Mouse (Mus musculus): ENCODE results near the gene Kank1. TPM values are rescaled to one million over a fixed set of nuclear protein-coding genes. Genes with fewer than 3 reads are reported as not detected.
"Not testable (repeated sequence)": the region's sequence is repeated elsewhere in the genome, so short reads cannot be mapped to it uniquely, and the experiment has no call there.

Kank1 gene
- polyA plus RNA-seq, 1 experiment from 2014 or later = 56.6 TPM

DNA sequence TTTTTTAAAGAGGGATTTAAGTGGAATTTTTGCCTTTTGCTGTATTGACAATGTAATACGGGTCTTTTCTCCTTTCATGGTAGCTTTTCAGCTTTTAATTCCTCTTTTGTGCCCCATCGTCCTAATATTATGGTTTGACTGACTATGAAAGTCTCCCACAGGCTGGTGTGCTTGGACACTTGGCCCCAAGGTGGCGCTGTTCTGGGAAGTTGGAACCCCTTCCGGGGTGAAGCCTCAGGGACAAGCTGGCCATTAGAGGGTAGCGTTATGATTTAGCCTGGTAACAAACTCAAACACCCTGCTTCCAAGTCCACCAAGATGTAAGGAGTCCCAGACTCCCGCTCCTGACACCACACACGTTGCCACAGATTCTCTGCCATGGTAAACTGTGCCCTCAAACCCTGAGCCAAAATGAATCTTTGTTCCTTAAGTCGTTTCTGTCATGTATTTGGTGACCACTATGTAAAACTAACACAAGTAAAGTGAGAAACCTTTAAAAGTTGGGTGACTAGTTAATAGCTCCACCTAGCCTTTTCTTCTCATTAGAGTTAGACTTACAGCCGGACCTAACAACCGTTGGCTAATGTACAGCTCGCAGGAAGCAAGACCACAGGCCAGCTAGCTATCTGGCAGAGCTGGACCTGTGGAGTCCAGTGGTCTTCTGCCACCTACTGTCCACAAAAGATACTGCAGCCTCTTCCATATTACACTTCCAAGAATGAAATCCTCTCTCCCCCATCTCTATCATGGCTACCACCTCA, 214.3 kb downstream of the Kank1 start:
- WGBS (ENCODE audit: insufficient replicate concordance) = 46% methylated on average over 11 of the region's 11 CpGs
- H3K27me3 ChIP-seq (ENCODE audit: control insufficient read depth, insufficient read depth, low read length) = no peaks in the 10 kb centered on the region
- no peak overlapping the region for H3K4me3 ChIP-seq (ENCODE audit: low read depth, low read length)
- no peak overlapping the region for H3K9ac ChIP-seq (ENCODE audit: low read depth, low read length)
- no peaks in the 10 kb centered on the region for H3K9me3 ChIP-seq (replicated peaks; ENCODE audit: control insufficient read depth, low read length)
- H3K27ac ChIP-seq (ENCODE audit: low read depth, low read length) = no peak overlapping the region
- no peaks in the 10 kb centered on the region for H3K36me3 ChIP-seq (ENCODE audit: control insufficient read depth, insufficient read depth, low read length)
- H3K4me1 ChIP-seq (ENCODE audit: control insufficient read depth, insufficient read depth, low read length) = no peaks in the 10 kb centered on the region; the same call in 1 of the 2 replicates
- no peak overlapping the region for H3K4me2 ChIP-seq
- no peak for ATAC-seq (replicated peaks; ENCODE audit: insufficient number of reproducible peaks, low FRiP score, low TSS enrichment)

DNA sequence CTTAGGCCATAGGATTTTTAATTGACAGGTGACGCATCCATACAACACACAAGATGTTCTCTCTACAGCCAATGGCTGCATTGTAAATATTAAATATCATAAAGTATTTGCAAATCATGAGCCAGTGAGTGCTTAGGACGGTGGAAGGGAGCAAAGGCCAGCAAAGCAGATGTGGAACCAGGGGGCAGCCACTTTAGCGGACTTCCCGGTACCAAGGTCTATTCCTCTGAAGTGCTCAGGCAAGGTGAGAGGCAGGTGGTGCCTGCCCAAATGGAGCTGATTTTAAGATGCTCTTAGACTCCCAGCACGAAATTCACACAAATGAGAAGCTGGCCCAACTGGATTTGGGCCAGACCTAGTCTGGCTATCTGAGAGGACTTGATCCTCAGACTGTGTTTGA, 216.4 kb downstream of the Kank1 start:
- Histone ChIP-seq H3K9me3 (replicated peaks; ENCODE audit: control insufficient read depth, low read length) (no peaks in the 10 kb centered on the region), H3K4me3 (ENCODE audit: low read depth, low read length) (no peak overlapping the region)
- WGBS (ENCODE audit: insufficient replicate concordance) = 78% methylated on average over 5 of the region's 5 CpGs

GRCm38 (mm10) chr19:25460760-25461159, 224.0 kb downstream of the Kank1 start:
- no peak for ATAC-seq (replicated peaks; ENCODE audit: insufficient number of reproducible peaks, low FRiP score, low TSS enrichment)
- Histone ChIP-seq H3K4me1 (ENCODE audit: control insufficient read depth, insufficient read depth, low read length) (no peaks in the 10 kb centered on the region), H3K27me3 (ENCODE audit: control insufficient read depth, insufficient read depth, low read length) (no peaks in the 10 kb centered on the region), H3K27ac (ENCODE audit: low read depth, low read length) (no peak overlapping the region), H3K9ac (ENCODE audit: low read depth, low read length) (no peak overlapping the region), H3K4me2 (no peak overlapping the region), H3K9me3 (replicated peaks; ENCODE audit: control insufficient read depth, low read length) (no peaks in the 10 kb centered on the region), H3K4me3 (ENCODE audit: low read depth, low read length) (no peak overlapping the region), H3K36me3 (ENCODE audit: control insufficient read depth, insufficient read depth, low read length) (no peaks in the 10 kb centered on the region)
- 86% methylated on average over 8 of the region's 8 CpGs for WGBS (ENCODE audit: insufficient replicate concordance)

More for the DNA sequence above, 216.4 kb downstream of the Kank1 start:
- ATAC-seq (replicated peaks; ENCODE audit: insufficient number of reproducible peaks, low FRiP score, low TSS enrichment) = no peak
- Histone ChIP-seq H3K36me3 (ENCODE audit: control insufficient read depth, insufficient read depth, low read length) (no peaks in the 10 kb centered on the region), H3K4me2 (no peak overlapping the region), H3K4me1 (ENCODE audit: control insufficient read depth, insufficient read depth, low read length) (no peaks in the 10 kb centered on the region; the same call in 1 of the 2 replicates), H3K9ac (ENCODE audit: low read depth, low read length) (no peak overlapping the region), H3K27me3 (ENCODE audit: control insufficient read depth, insufficient read depth, low read length) (no peaks in the 10 kb centered on the region), H3K27ac (ENCODE audit: low read depth, low read length) (no peak overlapping the region)

- Histone ChIP-seq H3K4me1 (ENCODE audit: control insufficient read depth, insufficient read depth, low read length) (no peaks in the 10 kb centered on the region), H3K27me3 (ENCODE audit: control insufficient read depth, insufficient read depth, low read length) (no peaks in the 10 kb centered on the region), H3K4me3 (ENCODE audit: low read depth, low read length) (no peak overlapping the region), H3K4me2 (no peak overlapping the region), H3K27ac (ENCODE audit: low read depth, low read length) (no peak overlapping the region), H3K9me3 (replicated peaks; ENCODE audit: control insufficient read depth, low read length) (no peaks in the 10 kb centered on the region), H3K36me3 (ENCODE audit: control insufficient read depth, insufficient read depth, low read length) (no peaks in the 10 kb centered on the region), H3K9ac (ENCODE audit: low read depth, low read length) (no peak overlapping the region)
- ATAC-seq (replicated peaks; ENCODE audit: insufficient number of reproducible peaks, low FRiP score, low TSS enrichment) = no peak
- 75% methylated on average over 20 of the region's 20 CpGs for WGBS (ENCODE audit: insufficient replicate concordance)
Measured at GRCm38 (mm10) chr19:25461553-25462320, 225.0 kb downstream of the Kank1 start.

DNA sequence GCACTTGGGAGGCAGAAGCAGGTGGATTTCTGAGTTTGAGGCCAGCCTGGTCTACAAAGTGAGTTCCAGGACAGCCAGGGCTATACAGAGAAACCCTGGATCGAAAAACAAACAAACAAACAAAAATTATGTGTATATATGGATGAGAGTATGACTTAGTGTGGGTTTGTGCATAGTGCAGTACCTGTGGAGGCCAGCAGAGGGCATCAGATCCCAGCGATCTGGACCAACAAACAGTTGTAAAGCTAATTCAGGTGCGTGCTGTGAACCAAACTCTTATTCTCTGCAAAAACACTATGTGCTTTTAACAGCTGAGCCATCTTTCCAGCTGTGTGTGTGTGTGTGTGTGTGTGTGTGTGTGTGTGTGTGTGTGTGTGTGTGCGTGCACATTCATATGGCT, 239.0 kb downstream of the Kank1 start:
- H3K9me3 ChIP-seq (replicated peaks; ENCODE audit: control insufficient read depth, low read length); H3K4me1 ChIP-seq (ENCODE audit: control insufficient read depth, insufficient read depth, low read length); H3K4me2 ChIP-seq; H3K27ac ChIP-seq (ENCODE audit: low read depth, low read length); H3K4me3 ChIP-seq (ENCODE audit: low read depth, low read length); H3K27me3 ChIP-seq (ENCODE audit: control insufficient read depth, insufficient read depth, low read length); H3K36me3 ChIP-seq (ENCODE audit: control insufficient read depth, insufficient read depth, low read length); H3K9ac ChIP-seq (ENCODE audit: low read depth, low read length); ATAC-seq (replicated peaks; ENCODE audit: insufficient number of reproducible peaks, low FRiP score, low TSS enrichment): not testable (repeated sequence)
- 63% methylated on average over 4 of the region's 4 CpGs for WGBS (ENCODE audit: insufficient replicate concordance)

DNA sequence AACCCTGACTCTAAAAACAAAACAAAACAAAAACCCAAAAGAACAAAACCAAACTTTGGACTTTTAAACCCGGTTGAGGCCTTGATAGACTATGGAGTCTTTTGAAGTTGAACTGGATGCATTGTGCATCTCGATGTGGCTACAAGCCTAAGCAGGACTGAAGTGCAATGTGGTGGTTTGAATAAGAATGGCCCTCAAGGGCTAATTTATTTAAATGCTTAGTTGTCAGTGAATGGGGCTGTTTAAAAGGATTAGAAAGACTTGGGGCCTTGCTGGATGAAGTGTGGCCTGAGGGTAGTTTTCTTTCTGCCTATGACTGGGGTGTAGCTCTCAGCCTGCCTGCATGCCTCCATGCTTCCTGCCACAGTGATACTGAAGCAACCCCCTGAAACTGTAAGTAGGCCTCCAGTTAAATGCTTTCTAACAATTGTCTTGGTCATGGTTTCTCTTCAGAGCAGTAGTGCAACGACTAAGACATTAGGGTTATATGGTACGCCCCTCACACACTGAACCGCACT, 242.4 kb downstream of the Kank1 start:
- WGBS (ENCODE audit: insufficient replicate concordance) = 78% methylated on average over 5 of the region's 5 CpGs

GRCm38 (mm10) chr19:25480820-25481219, 244.0 kb downstream of the Kank1 start:
- no peaks in the 10 kb centered on the region for H3K36me3 ChIP-seq (ENCODE audit: control insufficient read depth, insufficient read depth, low read length)
- H3K9me3 ChIP-seq (replicated peaks; ENCODE audit: control insufficient read depth, low read length) = no peaks in the 10 kb centered on the region
- 85% methylated on average over 6 of the region's 6 CpGs for WGBS (ENCODE audit: insufficient replicate concordance)
- ATAC-seq (replicated peaks; ENCODE audit: insufficient number of reproducible peaks, low FRiP score, low TSS enrichment) = no peak
- no peak overlapping the region for H3K4me3 ChIP-seq (ENCODE audit: low read depth, low read length)
- no peak overlapping the region for H3K9ac ChIP-seq (ENCODE audit: low read depth, low read length)
- no peaks in the 10 kb centered on the region for H3K4me1 ChIP-seq (ENCODE audit: control insufficient read depth, insufficient read depth, low read length)
- no peak overlapping the region for H3K4me2 ChIP-seq
- no peaks in the 10 kb centered on the region for H3K27me3 ChIP-seq (ENCODE audit: control insufficient read depth, insufficient read depth, low read length)
- H3K27ac ChIP-seq (ENCODE audit: low read depth, low read length) = no peak overlapping the region

More for the DNA sequence above, 242.4 kb downstream of the Kank1 start:
- no peak overlapping the region for H3K4me2 ChIP-seq
- H3K36me3 ChIP-seq (ENCODE audit: control insufficient read depth, insufficient read depth, low read length) = no peaks in the 10 kb centered on the region
- H3K9ac ChIP-seq (ENCODE audit: low read depth, low read length) = no peak overlapping the region
- no peaks in the 10 kb centered on the region for H3K27me3 ChIP-seq (ENCODE audit: control insufficient read depth, insufficient read depth, low read length)
- H3K4me3 ChIP-seq (ENCODE audit: low read depth, low read length) = no peak overlapping the region
- no peaks in the 10 kb centered on the region for H3K9me3 ChIP-seq (replicated peaks; ENCODE audit: control insufficient read depth, low read length)
- H3K27ac ChIP-seq (ENCODE audit: low read depth, low read length) = no peak overlapping the region
- ATAC-seq (replicated peaks; ENCODE audit: insufficient number of reproducible peaks, low FRiP score, low TSS enrichment) = no peak
- no peaks in the 10 kb centered on the region for H3K4me1 ChIP-seq (ENCODE audit: control insufficient read depth, insufficient read depth, low read length)

Measured in heart, embryonic 11.5 days (tissue).